Mouse (Mus musculus): ENCODE measurements around the gene Zfp346. TPM values are rescaled to one million over a fixed set of nuclear protein-coding genes. Genes with fewer than 3 reads are reported as not detected.

Gene Zfp346
- total and polyA plus RNA-seq, 2 experiments from 2014 or later, result 20.5 to 32.8 TPM

DNA sequence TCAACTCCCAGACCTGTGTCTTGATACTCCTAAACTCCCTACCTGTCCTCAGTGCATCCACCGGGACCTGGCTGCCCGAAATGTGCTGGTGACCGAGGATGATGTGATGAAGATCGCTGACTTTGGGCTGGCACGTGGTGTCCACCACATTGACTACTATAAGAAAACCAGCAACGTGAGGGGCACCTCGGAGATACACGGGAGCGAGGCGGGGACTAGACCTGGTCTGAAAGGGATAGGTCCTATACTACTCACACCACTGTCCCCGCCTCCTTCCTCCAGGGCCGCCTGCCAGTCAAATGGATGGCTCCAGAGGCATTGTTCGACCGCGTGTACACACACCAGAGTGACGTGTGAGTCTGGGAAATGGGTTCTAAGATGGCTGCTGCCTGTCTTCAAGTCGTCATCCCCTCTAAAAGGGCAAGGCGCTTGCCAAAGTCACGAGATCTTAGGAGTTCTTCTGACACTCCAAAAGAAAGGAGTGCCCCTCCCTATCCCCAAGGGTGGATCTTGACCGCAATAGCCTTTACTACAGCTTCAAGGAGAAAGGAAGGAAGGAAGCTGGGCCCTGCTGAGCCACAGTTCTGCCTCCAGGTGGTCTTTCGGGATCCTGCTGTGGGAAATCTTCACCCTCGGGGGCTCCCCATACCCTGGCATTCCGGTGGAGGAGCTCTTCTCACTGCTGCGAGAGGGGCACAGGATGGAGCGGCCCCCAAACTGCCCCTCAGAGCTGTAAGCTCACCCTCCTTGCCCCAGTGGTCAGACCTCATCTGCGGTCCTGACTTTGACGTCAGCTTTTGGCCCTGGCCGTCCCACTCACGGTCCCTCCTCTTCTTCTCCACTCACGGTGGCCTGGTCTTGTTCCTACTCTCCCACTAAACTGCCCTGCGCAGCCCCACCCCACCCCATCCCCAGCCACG lies 62.0 kb downstream of the Zfp346 start:
- DNase-seq (no peak), ATAC-seq (no peak)
- 89% methylated on average over 32 of the region's 32 CpGs for WGBS
- Histone ChIP-seq H3K4me1 (ENCODE audit: insufficient read depth) (peaks cover 7% of the 10 kb centered on the region; the same call in 1 of the 2 replicates), H3K9me3 (ENCODE audit: low read length) (no peaks in the 10 kb centered on the region), H3K27me3 (ENCODE audit: insufficient read depth, low read length) (no peaks in the 10 kb centered on the region), H3K4me2 (ENCODE audit: low read depth) (no peak overlapping the region), H3K27ac (ENCODE audit: low read depth, low read length) (no peak overlapping the region), H3K4me3 (ENCODE audit: low read depth, low read length) (no peak overlapping the region), H3K9ac (no peak overlapping the region), H3K36me3 (ENCODE audit: insufficient read depth) (no peaks in the 10 kb centered on the region)
- TF ChIP-seq CTCF (IDR thresholded peaks at IDR 0.05; ENCODE audit: low read depth), result no peak

DNA sequence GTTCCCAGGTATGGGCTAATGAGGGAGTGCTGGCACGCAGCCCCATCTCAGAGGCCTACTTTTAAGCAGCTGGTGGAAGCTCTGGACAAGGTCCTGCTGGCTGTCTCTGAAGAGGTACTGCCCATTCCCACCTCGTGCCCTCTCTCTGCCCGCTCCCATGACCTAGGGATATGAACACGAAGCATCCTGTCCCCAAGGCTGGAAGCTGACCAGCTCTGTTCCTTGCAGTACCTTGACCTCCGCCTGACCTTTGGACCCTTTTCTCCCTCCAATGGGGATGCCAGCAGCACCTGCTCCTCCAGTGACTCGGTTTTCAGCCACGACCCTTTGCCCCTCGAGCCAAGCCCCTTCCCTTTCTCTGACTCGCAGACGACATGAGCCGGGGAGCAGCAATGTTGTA lies 62.7 kb downstream of the Zfp346 start:
- no peaks in the 10 kb centered on the region for H3K9me3 ChIP-seq (ENCODE audit: low read length)
- no peak overlapping the region for H3K4me2 ChIP-seq (ENCODE audit: low read depth)
- H3K4me1 ChIP-seq (ENCODE audit: insufficient read depth), result peaks cover 7% of the 10 kb centered on the region; the same call in 1 of the 2 replicates
- DNase-seq, result no peak
- H3K9ac ChIP-seq, result no peak overlapping the region
- H3K36me3 ChIP-seq (ENCODE audit: insufficient read depth), result no peaks in the 10 kb centered on the region
- no peaks in the 10 kb centered on the region for H3K27me3 ChIP-seq (ENCODE audit: insufficient read depth, low read length)
- no peak for TF ChIP-seq CTCF (IDR thresholded peaks at IDR 0.05; ENCODE audit: low read depth)
- no peak overlapping the region for H3K4me3 ChIP-seq (ENCODE audit: low read depth, low read length)
- no peak for ATAC-seq
- H3K27ac ChIP-seq (ENCODE audit: low read depth, low read length), result no peak overlapping the region
- 86% methylated on average over 11 of the region's 11 CpGs for whole genome bisulfite sequencing

DNA sequence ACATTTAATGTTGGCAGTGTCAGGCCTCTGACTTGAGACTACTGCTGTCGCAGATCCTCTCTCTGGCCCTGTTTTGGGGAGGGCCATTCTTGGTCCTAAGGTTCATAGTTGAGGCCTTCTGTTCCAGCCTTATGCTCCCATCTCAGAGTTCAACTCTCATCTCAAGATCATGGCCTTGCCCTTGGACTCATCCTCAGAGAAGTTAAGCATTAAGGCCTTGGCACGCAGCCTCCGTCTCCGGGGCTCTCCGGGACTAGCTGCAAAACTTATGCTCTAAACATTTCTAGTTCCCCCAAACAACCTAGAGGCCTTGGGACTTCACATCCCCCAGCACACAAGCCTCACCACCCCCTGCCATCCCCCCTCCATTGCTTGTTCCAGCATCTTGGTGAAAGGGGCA lies 63.1 kb downstream of the Zfp346 start:
- Histone ChIP-seq H3K36me3 (ENCODE audit: insufficient read depth) (no peaks in the 10 kb centered on the region), H3K9me3 (ENCODE audit: low read length) (no peaks in the 10 kb centered on the region), H3K9ac (no peak overlapping the region), H3K27me3 (ENCODE audit: insufficient read depth, low read length) (no peaks in the 10 kb centered on the region), H3K4me3 (ENCODE audit: low read depth, low read length) (no peak overlapping the region), H3K4me1 (ENCODE audit: insufficient read depth) (peaks cover 7% of the 10 kb centered on the region; the same call in 1 of the 2 replicates), H3K4me2 (ENCODE audit: low read depth) (no peak overlapping the region), H3K27ac (ENCODE audit: low read depth, low read length) (no peak overlapping the region)
- DNase-seq (no peak), ATAC-seq (no peak)
- WGBS, result 92% methylated on average over 5 of the region's 5 CpGs
- no peak for TF ChIP-seq CTCF (IDR thresholded peaks at IDR 0.05; ENCODE audit: low read depth)

DNA sequence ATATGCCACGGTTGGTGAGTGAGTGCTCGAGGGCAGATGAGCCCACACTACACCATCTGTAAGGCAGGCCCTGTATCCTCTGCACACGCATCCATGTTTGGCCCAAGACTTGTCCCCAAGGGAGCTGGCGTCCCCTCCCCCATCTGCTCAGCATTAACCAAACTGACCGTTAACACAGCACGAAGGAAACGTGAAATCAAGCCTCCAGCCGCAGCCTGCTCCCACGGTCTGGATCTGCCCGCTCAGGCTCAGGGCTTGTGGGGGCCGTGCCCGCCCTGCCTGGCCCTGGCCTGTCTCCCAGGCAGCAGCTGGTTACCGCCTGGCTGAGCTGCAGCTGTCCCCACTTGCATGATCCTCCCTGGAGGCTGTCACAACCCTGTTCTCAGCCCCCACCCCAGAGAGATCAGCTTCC lies 63.9 kb downstream of the Zfp346 start:
- peak; percentile 84 for ATAC-seq

DNA sequence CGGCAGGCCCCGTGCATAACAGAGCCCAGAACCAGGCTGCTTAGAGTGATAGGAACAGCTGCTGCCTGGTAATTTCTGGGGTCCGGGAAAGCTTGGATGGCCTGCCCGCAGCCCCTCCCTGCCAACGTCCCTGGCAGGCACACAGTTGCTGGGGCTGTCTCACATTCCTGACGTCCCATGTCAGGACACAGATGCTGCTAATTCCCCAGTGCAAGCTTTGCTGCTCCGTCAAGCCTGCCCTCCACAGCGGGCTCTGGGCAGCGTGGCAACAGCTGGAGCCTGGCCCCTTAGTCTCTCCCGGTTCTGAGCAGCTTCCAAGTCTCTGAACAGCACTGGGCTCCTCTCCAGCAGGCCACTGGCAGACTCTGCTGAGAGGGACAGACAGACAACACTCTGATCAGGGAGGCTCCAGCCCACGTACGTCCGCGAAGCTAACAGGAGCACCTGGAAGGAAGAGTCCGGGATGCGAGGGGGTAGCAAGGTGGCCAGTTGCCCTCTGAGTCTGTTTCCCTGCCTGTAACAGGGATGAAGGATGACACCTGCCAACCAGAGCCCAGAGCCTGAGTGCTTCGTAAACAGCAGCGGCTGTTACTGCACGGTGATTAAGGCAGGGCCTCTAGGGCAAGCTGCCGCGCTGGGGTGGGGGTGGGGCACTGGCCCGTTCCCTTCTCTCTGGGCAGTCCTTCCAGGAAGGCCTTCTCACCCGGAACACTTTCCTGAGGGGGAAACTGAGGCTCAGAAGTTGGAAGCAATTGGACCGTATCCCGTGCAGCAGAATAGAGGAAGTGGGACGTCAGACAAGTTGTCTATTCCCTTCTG lies 66.6 kb downstream of the Zfp346 start:
- H3K9ac ChIP-seq, result 0 out of 2 replicates have a peak overlapping the region, but pooled peaks have one; percentile 10
- DNase-seq, result peak; percentile 70
- peak overlapping the region; percentile 71 for H3K27ac ChIP-seq (ENCODE audit: low read depth, low read length)
- H3K4me1 ChIP-seq (ENCODE audit: insufficient read depth), result peaks cover 7% of the 10 kb centered on the region; the same call in 1 of the 2 replicates
- TF ChIP-seq CTCF (IDR thresholded peaks at IDR 0.05; ENCODE audit: low read depth), result no peak
- no peaks in the 10 kb centered on the region for H3K9me3 ChIP-seq (ENCODE audit: low read length)
- H3K4me3 ChIP-seq (ENCODE audit: low read depth, low read length), result no peak overlapping the region
- H3K4me2 ChIP-seq (ENCODE audit: low read depth), result peak overlapping the region; percentile 25; the same call in 1 of the 2 replicates
- ATAC-seq, result peak; percentile 87
- H3K27me3 ChIP-seq (ENCODE audit: insufficient read depth, low read length), result no peaks in the 10 kb centered on the region
- H3K36me3 ChIP-seq (ENCODE audit: insufficient read depth), result no peaks in the 10 kb centered on the region
- WGBS, result 14% methylated on average over 26 of the region's 26 CpGs

More for the DNA sequence above, 63.9 kb downstream of the Zfp346 start:
- no peak overlapping the region for H3K4me3 ChIP-seq (ENCODE audit: low read depth, low read length)
- peaks cover 7% of the 10 kb centered on the region; the same call in 1 of the 2 replicates for H3K4me1 ChIP-seq (ENCODE audit: insufficient read depth)
- H3K27ac ChIP-seq (ENCODE audit: low read depth, low read length), result peak overlapping the region; percentile 40; the same call in 1 of the 2 replicates
- H3K36me3 ChIP-seq (ENCODE audit: insufficient read depth), result no peaks in the 10 kb centered on the region
- H3K9me3 ChIP-seq (ENCODE audit: low read length), result no peaks in the 10 kb centered on the region
- TF ChIP-seq CTCF (IDR thresholded peaks at IDR 0.05; ENCODE audit: low read depth), result no peak
- WGBS, result 47% methylated on average over 13 of the region's 13 CpGs
- DNase-seq, result no peak
- H3K4me2 ChIP-seq (ENCODE audit: low read depth), result no peak overlapping the region
- H3K27me3 ChIP-seq (ENCODE audit: insufficient read depth, low read length), result no peaks in the 10 kb centered on the region
- no peak overlapping the region for H3K9ac ChIP-seq

GRCm38 (mm10) chr13:55172336-55172770 lies 67.2 kb downstream of the Zfp346 start:
- no peaks in the 10 kb centered on the region for H3K9me3 ChIP-seq (ENCODE audit: low read length)
- WGBS, result 46% methylated on average over 7 of the region's 7 CpGs
- no peaks in the 10 kb centered on the region for H3K27me3 ChIP-seq (ENCODE audit: insufficient read depth, low read length)
- H3K4me2 ChIP-seq (ENCODE audit: low read depth), result no peak overlapping the region
- TF ChIP-seq CTCF (IDR thresholded peaks at IDR 0.05; ENCODE audit: low read depth), result no peak
- peaks cover 7% of the 10 kb centered on the region; the same call in 1 of the 2 replicates for H3K4me1 ChIP-seq (ENCODE audit: insufficient read depth)
- H3K4me3 ChIP-seq (ENCODE audit: low read depth, low read length), result no peak overlapping the region
- no peak overlapping the region for H3K27ac ChIP-seq (ENCODE audit: low read depth, low read length)
- DNase-seq (no peak), ATAC-seq (no peak)
- no peaks in the 10 kb centered on the region for H3K36me3 ChIP-seq (ENCODE audit: insufficient read depth)
- H3K9ac ChIP-seq, result no peak overlapping the region

All from forebrain, postnatal 0 days (tissue).